Mouse (Mus musculus): ENCODE measurements around the gene Ptprs.
A peak's percentile ranks its signal among the peaks of the same experiment; 100 is the strongest.

The Ptprs gene

DNA sequence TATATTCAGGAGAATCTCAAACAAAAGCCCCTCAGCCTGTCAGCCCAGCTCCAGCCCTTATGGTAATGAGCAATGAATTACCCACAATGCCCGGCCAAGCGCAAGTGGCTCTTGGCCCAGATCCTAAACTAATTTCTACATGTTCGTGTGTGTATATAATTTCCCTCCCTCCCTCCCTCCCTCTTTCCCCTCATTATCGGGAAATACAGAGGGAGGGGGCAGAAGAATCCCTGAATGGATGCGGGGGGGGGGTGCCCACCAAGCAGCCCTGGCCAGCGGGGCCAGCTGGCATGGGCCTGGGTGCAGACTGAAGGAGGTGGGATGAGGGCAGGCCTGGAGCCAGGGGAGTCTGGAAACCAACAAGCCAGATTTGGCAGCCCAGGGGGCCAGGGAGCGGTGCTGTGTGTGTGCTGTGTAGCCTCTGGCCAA, 8.8 kb downstream of the Ptprs start:
- DNase-seq (ENCODE audit: low read depth, low spot score) = no peak

DNA sequence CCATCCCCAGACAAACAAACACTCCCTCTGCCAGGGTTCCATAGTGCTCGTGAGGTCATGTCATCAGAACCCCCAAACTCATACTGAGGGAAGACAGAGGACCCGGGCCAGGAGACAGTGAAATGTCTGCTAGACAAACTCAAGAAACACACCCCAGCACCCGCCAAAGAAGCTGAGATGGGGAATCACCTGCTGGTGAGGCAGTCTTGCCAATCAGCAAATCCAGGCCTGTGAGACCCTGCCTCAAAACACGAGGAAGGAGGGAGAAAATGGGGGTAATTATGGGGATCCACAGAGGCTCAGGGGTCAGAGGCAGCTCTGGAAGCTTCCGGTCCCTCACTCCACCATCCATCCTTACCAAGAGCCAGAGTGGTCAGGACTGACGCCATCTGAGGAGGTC, 9.5 kb downstream of the Ptprs start:
- DNase-seq (ENCODE audit: low read depth, low spot score) = no peak

- no peak for DNase-seq (ENCODE audit: low read depth, low spot score)
These were observed 11.5 kb downstream of the Ptprs start for GRCm38 (mm10) chr17:56464817-56465216.

DNA sequence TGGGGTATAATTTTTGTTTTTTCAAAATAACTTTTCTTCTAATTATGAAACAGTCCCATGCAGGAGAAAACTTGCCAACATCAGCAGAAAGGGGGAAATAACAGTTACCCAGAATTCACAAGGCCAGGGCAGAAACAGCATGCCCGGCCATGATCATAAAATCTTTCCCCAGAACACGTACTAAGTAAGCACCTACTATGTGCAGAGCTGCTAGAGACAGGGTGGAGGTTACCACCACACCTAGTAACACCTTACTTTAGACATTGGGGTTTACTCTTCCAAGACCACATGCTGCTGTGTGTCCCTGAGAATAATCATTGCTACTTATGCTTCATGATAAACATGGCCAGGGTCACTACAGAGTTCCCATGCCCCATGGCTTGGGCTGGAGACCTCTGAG, 11.9 kb downstream of the Ptprs start:
- DNase-seq (ENCODE audit: low read depth, low spot score) = no peak

DNA sequence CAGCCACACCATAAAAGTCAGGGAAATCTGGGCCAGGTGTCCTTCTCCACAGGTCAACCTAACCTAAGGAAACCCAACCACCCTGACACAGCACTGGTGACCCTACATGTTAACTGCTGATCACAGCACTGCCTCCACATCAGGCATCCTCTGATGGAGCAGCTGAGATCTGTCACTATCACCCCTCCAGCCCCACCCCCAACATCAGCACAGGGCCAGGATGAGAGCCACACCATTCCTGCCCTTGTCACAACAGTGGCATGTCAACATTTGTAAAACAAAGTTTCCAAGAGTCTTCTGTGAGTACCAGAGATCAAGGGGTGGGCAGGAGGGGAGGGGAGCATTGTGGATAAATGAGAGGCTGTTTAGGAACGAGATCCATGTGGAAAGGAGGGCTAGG, 12.8 kb downstream of the Ptprs start:
- no peak for DNase-seq (ENCODE audit: low read depth, low spot score)

DNA sequence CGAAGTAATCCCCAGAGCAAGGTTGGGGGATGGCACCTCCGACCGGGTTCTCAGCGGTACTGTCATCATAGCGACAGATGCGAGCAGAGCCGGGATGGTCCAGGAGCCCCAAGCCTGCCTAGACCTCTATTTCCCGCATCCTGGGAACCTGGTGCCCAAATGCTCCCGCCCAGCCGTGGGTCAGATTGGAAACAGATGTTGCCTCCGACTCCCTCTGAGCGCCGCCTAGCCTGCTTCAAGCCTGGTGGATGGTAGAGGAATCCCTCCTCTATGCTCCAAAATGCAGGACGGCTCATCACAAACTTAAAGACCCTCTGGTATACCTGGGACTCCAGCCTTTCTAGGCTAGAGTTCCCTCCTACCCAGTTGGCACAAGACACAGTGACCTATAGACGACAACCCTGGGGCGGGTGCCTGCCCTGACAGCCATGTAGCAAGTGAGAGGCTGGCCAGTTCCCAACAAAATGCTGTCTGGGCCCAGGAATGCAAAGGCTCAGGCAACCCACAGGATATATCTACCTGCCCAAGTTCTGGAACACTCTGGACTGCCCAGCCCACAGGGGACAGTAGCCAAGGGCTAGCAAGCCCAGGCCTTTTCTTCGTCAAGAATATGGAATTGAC, 13.3 kb downstream of the Ptprs start:
- peak; percentile 97 for DNase-seq (ENCODE audit: low read depth, low spot score)

GRCm38 (mm10) chr17:56461771-56462743, 14.2 kb downstream of the Ptprs start:
- peak; percentile 100 for DNase-seq (ENCODE audit: low read depth, low spot score)

- peak; percentile 29 for DNase-seq (ENCODE audit: low read depth, low spot score)
These were observed 15.4 kb downstream of the Ptprs start for GRCm38 (mm10) chr17:56460876-56461275.

DNA sequence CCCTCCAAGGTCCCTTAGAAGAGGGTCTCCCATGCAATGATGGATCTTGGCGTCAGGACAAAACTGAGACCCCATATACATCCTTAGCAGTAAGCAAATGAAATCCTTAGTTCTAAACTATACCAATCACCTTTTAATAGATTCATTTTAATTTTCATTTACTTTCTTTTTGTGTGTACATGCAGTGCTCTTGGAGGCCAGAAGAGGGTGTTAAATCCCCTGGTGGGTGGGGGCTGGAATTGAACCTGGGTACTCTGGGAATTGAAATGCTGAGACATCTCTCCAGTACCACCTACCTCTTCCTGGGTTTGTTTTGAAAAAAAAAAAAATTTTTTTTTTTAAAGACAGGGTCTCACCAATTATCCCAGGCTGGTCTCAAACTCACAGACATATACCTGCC, 18.8 kb downstream of the Ptprs start:
- DNase-seq (ENCODE audit: low read depth, low spot score) = peak; percentile 28

DNA sequence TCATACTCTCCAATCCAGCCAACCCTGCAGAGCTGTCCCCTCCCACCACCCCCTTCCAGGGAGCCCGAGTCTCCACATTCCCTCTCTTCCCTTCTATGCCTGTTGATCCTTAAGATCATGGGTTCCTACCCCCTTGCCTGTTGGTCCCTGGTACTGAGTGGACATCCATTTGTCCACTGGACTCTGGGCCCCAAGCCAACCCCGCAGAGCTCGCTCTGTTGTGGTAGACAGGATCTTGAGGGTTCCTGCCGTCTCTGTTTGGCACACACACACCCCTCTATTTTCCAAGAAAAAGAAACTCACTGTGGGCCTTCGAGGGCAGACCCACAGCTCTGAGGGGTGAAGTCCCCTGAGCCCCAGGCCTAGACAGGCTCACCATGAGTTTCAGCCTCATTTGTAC, 19.9 kb downstream of the Ptprs start:
- DNase-seq (ENCODE audit: low read depth, low spot score) = no peak

DNA sequence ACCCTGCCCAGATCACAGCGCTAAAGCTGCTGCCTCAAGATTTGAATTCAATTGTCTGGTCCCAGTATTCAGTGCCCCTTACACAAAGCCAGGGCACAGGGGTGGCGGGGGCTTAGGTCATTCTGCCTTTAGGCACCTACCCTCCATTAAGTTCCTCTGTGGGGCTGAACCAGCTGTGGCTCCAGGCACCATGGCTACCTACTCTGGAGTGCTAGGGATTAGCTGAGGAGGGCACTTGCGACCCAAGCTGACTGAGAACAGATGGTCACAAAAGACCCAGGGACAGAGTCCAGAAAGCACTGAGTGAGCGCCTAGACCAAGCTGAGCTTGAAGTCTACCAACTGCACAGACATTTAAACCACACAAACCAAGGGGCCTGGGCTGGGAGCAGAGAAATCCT, 22.6 kb downstream of the Ptprs start:
- DNase-seq (ENCODE audit: low read depth, low spot score) = no peak

DNA sequence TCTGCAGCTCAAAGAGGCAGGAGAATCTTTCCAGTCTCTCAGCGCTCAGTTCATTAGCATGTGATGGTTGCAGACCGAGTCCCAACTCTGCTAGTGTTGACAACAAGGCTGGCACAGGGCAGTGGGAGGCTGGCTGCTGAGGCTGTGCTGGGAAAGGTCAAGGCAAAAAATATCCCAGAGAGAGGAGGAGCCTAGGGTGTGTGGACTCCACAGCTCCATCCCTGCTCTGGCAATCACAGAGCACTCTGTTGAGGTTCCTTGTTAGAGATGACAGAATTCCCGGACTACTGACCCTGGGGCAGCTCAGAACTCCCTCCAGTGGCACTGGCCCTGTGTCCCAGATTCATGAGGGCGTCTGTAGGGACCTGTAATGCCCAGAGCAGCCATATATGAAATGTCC, 23.0 kb downstream of the Ptprs start:
- no peak for DNase-seq (ENCODE audit: low read depth, low spot score)

DNA sequence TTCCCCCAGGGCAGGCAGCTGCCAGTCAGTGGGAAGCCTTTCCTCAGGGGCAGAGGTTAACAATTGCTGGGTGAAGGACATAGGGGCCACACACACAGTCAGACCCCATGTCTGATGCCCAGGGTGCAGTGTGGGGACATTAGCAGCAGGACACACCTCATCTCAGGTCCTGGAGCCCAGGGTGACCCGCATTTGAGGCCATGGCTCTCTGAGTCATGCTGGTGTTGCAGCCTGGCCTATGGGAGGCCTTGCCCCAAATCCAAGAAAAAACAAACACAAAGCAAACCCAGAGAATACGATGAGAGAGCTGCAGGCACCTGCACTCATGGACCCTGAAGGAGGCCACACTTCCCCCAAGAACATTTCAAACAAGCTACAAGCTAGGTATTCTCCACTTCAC, 28.6 kb downstream of the Ptprs start:
- no peak for DNase-seq (ENCODE audit: low read depth, low spot score)

DNA sequence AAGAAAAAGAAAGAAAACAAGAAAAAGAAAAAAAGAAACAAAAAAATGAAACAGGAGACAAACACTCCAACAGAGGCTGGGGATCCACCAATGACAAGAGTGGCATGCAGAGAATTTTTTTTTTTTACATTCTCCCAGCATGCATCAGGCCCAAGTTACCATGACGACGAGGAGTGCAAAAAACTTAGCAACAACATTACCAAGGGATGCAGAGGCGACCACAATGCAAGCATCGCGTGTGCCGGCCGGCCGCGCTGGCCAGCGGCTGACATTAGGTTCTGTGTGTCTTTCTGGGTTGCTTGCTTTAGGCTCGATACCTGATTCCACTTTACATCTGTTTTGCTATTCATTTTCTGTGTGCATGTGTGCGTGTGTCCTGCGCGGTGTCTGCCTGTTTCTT, 30.9 kb downstream of the Ptprs start:
- DNase-seq (ENCODE audit: low read depth, low spot score) = peak; percentile 50

DNA sequence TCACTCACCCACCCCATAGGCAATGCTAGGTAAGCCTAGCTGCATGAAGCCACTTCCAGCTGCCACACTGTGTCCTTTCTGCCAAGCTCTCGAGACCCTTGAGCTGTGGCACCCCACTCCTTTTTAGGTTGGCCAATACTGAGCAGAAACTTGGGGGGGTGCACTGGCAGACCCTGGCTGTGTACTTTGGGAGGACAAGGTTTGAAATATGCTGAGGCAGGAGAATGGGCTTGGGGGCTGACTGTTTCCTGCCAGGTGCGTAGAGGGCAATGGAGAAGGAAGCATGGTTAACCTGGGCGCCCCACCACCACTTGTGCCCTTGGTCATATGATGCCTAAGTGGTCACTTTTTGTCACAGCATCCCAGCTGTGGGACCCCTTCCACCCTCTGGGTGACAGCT, 31.5 kb downstream of the Ptprs start:
- DNase-seq (ENCODE audit: low read depth, low spot score) = no peak

DNA sequence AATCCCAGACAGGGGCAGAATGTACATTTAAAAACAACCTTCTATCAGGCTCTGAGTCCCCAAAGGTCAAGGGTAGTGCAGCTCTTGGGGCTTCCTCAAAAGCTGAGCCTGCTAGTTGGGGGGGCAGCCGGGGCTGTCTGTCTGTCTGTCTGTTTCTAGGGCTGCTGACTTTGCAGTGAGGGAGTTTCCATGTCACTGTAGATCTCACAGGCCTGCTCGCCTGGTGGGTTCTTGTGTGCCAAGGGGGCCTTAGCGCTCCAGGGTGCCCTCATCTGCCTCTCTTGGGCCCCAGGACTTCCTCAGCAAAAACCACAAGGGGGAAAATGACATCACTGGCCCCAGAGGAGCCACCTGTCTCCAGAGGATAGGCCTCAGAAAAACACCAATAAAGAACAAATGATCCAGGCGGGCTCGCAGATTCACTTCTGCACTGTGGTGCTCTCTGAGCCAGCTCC, 32.9 kb downstream of the Ptprs start:
- no peak for DNase-seq (ENCODE audit: low read depth, low spot score)

GRCm38 (mm10) chr17:56442316-56442715, 34.0 kb downstream of the Ptprs start:
- DNase-seq (ENCODE audit: low read depth, low spot score) = no peak

DNA sequence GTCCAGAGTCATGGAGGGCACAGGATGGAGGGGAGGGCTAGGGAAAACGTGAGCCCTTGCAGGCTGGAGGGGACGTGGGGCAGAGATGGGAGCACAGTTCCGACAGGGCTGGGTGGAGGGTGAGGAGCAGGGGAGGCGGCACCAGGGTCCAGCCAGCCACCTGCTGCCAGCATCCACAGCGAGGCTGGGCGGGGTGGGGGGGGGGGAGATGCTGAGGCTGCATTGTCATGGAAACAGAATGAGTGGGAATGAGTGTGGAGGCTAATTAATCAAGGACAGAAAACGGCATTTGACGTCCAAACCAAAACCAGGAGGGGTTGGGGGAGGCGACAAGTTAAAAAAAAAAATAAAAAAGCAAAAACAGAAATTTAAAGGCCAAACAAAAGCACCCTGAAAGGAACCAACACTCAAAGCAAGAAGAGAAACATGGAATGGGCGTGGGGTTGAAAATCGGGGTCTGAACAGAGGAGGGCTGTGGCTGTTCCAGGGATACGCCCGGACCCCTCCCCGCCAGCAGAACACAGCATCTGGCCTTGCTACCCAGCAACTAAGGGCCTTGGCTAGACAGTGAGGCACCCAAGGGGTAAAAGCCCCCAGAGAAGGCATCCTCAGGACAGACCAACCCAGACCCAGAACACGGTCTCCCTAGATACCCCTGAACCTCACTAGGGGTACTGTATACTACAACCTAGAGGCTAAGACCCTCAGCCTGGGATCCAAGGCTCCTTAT, 36.4 kb downstream of the Ptprs start:
- no peak for DNase-seq (ENCODE audit: low read depth, low spot score)

DNA sequence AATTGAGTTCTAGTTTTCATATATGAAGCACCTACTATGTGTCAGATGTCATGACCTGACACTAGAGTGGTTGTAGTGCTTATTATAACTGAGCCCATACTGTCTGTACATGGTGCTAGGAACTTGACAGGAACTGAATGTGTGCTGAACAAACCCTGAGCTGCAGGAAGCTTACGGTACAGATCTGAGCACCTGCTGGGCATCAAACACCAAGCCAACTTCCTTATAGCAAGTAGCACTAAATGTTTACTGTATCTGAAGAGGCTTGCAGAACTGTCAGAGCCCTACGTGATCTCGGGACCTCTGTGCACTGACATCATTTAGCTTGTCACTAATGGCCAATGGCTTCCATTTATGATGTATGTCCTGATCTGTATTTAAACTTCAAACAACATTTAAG, 44.7 kb downstream of the Ptprs start:
- DNase-seq (ENCODE audit: low read depth, low spot score) = no peak

- DNase-seq (ENCODE audit: low read depth, low spot score) = no peak
These were observed 48.4 kb downstream of the Ptprs start for GRCm38 (mm10) chr17:56427857-56428256.

DNA sequence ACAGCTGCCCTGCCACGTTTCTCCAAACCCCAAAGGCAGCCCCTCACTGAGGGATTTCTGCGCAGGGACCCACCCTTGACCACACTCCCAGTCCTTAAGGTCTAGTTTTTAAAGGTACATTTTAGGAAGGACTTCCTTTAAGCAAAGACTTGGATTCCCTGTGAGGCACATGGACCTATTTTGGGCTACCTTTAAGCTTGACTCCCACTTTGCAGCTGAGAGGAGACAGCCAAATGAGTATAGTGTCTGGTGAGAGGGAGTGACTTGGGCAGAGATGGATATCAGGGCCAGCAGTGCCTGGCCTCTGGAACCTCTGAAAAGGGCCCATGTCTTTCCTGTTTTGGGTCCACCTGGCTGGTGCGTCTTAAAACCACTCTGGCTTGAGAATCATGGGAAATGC, 50.3 kb downstream of the Ptprs start:
- no peak for DNase-seq (ENCODE audit: low read depth, low spot score)

DNA sequence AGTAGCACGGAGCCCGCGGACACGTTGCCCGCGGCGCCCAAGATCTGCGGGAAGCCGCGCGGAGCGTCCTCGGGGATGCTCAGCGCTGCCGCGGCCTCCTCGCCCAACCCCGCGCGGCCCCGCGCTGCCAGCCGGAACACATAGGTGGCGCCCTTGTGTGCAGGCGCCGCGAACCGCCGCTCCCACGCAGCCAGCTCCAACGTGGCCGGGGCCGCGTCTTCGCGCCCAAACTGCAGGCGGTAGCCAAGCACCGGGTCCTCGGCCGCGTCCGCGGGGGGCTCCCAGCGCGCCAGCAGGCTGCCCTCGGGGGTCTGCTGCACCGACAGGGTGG, 50.7 kb downstream of the Ptprs start:
- no peak for DNase-seq (ENCODE audit: low read depth, low spot score)
